Mouse (Mus musculus) liver, embryonic 13.5 days (tissue): ENCODE measurements around the gene Dnah2. TPM values are rescaled to one million over a fixed set of nuclear protein-coding genes. Genes with fewer than 3 reads are reported as not detected.
"Not testable (repeated sequence)": the region's sequence is repeated elsewhere in the genome, so short reads cannot be mapped to it uniquely, and the experiment has no call there.

Experiments
- ATAC-seq: fragments of 200-750 bp; cut with Nextera tagmentation; 2 replicates; pipeline ENCODE4 v1.8.0; 2017; ENCODE audit warnings: low read depth, mild to moderate bottlenecking, moderate number of reproducible peaks, moderate library complexity
- DNase-seq: peaks from one replicate; pipeline ENCODE4 v3.0.0; 2022
- H3K27ac ChIP-seq: fragments of 300-500 bp; sonication (generic); 2 replicates; pipeline ENCODE4 v1.5.1; 2015; ENCODE audit warnings: moderate library complexity, mild to moderate bottlenecking, inconsistent platforms
- H3K27me3 ChIP-seq: fragments of 300-500 bp; sonication (generic); 2 replicates; pipeline ENCODE4 v1.6.1; 2015; ENCODE audit warnings: mild to moderate bottlenecking, inconsistent platforms
- H3K36me3 ChIP-seq: fragments of 300-500 bp; sonication (generic); 2 replicates; pipeline ENCODE4 v1.6.1; 2015; ENCODE audit warnings: mild to moderate bottlenecking, inconsistent platforms
- H3K4me1 ChIP-seq: fragments of 300-500 bp; sonication (generic); replicated peaks from 2 replicates; pipeline ENCODE4 v1.6.1; 2015; ENCODE audit warnings: inconsistent platforms
- H3K4me2 ChIP-seq: fragments of 300-500 bp; sonication (generic); 2 replicates; pipeline ENCODE4 v1.6.1; 2015; ENCODE audit warnings: inconsistent platforms, mild to moderate bottlenecking, moderate library complexity
- H3K4me3 ChIP-seq: fragments of 300-500 bp; sonication (generic); replicated peaks from 2 replicates; pipeline ENCODE4 v1.5.1; 2015; ENCODE audit warnings: mild to moderate bottlenecking, inconsistent platforms
- H3K9ac ChIP-seq: fragments of 300-500 bp; sonication (generic); 2 replicates; pipeline ENCODE4 v1.6.1; 2015; ENCODE audit warnings: mild to moderate bottlenecking, inconsistent platforms
- H3K9me3 ChIP-seq: fragments of 300-500 bp; sonication (generic); replicated peaks from 2 replicates; pipeline ENCODE4 v1.6.1; 2016; ENCODE audit warnings: inconsistent platforms
- WGBS: fragments of 180-500 bp; shearing (Covaris S2); methylation state at CpG from one replicate; pipeline ENCODE4 v1.1.7; 2015; ENCODE audit not compliant: insufficient replicate concordance; 5-methylcytosine and 5-hydroxymethylcytosine counted together
- polyA plus RNA-seq: library from polyadenylated mRNA; unstranded; fragments of >200 nt; fragmentation: Nextera tagmentation; extraction: Ambion mirVana; gene quantifications from 2 replicates; pipeline ENCODE4 v1.2.1, GENCODE M21; 2015

Dnah2 gene
- polyA plus RNA-seq, 1 experiment from 2014 or later: 0.12 TPM

DNA sequence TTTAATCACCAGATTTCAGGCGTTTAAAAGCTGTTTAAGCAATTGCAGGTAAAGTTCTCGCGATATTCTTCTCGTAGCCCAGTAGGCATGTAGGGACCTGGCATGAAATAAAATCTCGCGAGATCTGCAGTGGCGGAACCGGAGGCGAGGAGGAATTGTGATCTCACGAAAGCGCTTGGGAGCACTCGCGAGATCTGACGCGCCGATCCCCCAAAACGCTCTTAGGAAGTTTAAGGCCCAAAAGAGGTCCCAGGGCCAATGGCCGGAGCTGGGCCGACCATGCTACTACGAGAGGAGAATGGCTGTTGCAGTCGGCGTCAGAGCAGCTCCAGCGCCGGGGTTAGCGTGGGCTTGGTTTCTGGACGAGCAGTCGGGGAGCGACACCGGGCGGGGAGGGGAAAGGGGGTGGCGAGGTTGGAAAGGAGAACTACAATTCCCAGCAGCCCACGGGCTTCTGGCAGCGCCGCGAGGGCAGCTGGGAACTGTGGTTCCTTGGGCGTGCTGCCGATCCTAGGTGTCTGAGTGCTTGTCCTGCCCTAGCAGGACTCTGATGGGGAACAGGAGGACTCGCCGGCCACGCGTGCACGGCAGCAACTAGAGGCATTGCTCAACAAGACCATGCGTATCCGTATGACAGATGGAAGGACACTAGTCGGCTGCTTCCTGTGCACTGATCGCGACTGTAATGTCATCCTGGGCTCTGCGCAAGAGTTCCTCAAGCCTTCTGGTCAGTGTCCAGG lies 153.1 kb downstream of the Dnah2 start:
- under 1% methylated on average over 48 of the region's 48 CpGs for WGBS
- Histone ChIP-seq H3K27me3 (no peaks in the 10 kb centered on the region; the same call in 1 of the 2 replicates), H3K9me3 (no peaks in the 10 kb centered on the region), H3K4me1 (peaks cover 43% of the 10 kb centered on the region), H3K4me3 (peak overlapping the region; percentile 74), H3K9ac (peak overlapping the region; percentile 87), H3K4me2 (peak overlapping the region; percentile 91), H3K36me3 (peaks cover 16% of the 10 kb centered on the region), H3K27ac (peak overlapping the region; percentile 94)
- DNase-seq (peak; percentile 95), ATAC-seq (peak; percentile 88)

DNA sequence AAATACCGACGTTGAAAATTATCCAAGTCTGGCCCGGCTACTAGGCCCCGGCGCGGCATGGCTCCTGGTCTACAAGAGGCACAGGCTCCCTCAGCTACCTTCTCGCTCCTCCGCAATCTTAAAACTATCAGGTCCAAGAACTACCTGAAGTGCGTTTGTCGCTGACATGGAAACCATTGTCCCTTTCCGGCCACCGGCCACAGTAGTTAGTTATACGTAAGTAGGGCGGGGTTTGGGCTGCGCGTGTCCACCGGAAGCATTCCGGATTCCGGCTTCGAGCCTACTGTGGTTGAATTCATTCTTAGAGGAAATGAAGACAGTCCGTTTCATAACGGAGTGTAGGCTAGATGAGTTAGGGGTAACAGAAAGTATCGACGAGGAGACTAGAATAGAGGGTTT lies 153.7 kb downstream of the Dnah2 start, which contains the start of the genes Naa38 and Cyb5d1:
Naa38 (plus strand) TSS at position 253 of the 399 bp plus-strand sequence.
Cyb5d1 (minus strand) TSS at position 397 of the 399 bp plus-strand sequence.
- Histone ChIP-seq H3K27ac (peak within 1 kb of the TSS; percentile 94), H3K4me3 (peak within 1 kb of the TSS; percentile 74), H3K4me2 (peak within 1 kb of the TSS; percentile 91), H3K36me3 (peaks cover 10% of the 10 kb centered on the region), H3K9ac (peak within 1 kb of the TSS; percentile 87), H3K4me1 (peaks cover 44% of the 10 kb centered on the region)
- ATAC-seq: peak; percentile 75
- WGBS: under 1% methylated on average over 24 of the region's 24 CpGs
- not testable (repeated sequence) for H3K27me3 ChIP-seq, H3K9me3 ChIP-seq
- peak; percentile 86 for DNase-seq

DNA sequence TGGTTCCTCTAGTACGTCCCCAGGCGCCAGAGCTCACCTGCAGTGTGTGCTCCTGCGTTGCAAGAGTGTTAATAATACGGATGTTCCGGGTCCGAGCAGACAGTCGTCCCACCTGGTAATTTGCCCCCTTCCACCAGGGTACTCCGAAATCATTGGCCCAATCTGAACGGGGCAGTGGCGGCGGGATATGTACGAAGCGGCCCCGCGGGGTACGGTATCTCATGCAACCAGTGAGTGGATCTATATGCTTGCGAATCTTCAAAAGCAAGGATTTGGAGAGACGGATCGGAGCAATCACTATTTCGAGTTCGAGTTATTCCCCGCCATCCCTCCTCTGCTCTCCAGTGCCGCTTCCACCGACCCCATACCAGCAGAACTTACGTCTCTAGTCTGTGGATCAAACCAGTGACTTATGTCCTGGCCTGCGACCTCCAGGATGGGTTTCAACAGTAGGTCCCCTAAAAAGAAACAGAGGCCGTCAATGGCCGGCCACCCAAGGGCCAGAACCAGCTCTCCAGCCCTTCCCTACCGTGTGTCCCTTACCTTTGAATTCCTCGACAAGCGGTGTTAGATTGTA lies 154.2 kb downstream of the Dnah2 start:
- DNase-seq, H3K36me3 ChIP-seq: not testable (repeated sequence)
- WGBS: 1% methylated on average over 31 of the region's 31 CpGs

DNA sequence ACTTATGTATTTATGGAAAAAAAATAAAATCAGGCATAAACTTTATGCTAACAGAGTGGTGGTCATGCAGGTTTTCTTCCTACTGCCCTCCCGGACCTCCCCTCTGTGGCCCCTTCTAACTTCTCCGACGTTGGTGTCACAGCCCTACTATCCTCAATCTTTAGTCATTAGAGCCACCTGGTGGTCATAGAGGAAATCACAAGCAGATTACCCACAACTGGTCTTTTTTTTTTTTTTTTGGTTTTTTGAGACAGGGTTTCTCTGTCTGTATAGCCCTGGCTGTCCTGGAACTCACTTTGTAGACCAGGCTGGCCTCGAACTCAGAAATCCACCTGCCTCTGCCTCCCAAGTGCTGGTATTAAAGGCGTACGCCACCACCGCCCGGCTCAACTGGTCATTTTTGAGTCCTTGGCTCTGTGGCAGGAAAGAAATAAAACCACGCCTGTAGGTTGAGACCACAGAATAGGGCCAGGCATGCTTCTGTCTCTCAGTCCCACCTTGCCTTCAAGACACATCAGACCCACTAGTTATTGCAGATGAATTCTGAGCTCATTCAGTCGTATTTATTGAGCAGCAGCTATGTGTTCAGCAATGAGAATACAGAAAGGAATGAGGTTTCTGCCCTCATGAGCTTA lies 158.4 kb downstream of the Dnah2 start:
- Histone ChIP-seq H3K27ac (no peak overlapping the region), H3K36me3 (no peaks in the 10 kb centered on the region; the same call in 1 of the 2 replicates), H3K4me3 (no peak overlapping the region), H3K4me2 (no peak overlapping the region), H3K9ac (no peak overlapping the region), H3K27me3 (no peaks in the 10 kb centered on the region), H3K9me3 (no peaks in the 10 kb centered on the region), H3K4me1 (peaks cover 15% of the 10 kb centered on the region)
- WGBS: 41% methylated on average over 10 of the region's 10 CpGs
- no peak for ATAC-seq
- no peak for DNase-seq

More for the DNA sequence above, 154.2 kb downstream of the Dnah2 start:
- Histone ChIP-seq H3K4me3 (peak overlapping the region; percentile 74), H3K4me1 (peaks cover 44% of the 10 kb centered on the region), H3K9ac (peak overlapping the region; percentile 87), H3K27ac (peak overlapping the region; percentile 94), H3K4me2 (peak overlapping the region; percentile 91)
- not testable (repeated sequence) for ATAC-seq, H3K27me3 ChIP-seq, H3K9me3 ChIP-seq

DNA sequence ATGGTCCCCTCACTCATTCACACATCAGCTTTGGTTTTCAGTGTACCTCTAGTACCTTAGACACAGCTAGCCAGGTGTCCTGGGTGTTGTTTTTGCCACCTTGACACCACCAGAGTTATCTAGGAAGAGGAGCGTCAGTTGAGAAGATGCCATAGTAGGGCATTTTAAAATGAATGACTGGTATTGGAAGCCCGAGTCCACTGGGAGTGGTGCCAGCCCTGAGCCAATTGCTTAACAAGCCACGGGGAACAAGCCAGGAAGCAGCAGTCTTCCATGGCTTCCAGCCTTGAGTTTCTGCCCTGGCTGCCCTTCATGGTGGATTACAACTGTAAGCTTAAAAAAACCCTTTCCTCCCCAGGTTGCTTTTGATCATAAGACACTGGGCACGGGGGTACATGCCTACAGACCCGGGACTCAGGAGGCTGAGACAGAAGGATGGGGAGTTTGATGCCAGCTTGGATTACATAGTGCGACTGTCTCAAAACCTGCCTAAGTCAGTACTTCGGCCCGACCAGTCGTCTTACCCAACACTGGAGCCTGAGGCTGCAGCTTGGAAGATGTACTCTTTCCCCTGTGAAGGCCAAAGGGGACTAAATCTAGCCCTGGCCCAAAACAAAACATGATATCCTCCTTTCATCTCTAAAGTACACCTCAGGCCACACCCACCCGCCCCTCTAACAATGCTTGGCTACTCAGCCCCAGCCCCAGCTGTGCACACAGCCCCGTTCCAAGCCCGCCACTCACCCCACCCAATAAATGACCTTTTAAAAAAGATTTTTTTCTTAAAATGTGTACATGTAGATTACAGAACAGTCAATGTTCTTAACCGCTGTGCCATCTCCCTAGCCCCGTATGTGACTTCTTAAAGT lies 159.1 kb downstream of the Dnah2 start:
- Histone ChIP-seq H3K36me3 (no peaks in the 10 kb centered on the region; the same call in 1 of the 2 replicates), H3K27me3 (no peaks in the 10 kb centered on the region), H3K4me1 (peaks cover 15% of the 10 kb centered on the region), H3K4me2 (no peak overlapping the region), H3K9me3 (no peaks in the 10 kb centered on the region), H3K4me3 (no peak overlapping the region), H3K9ac (0 out of 2 replicates have a peak overlapping the region, but pooled peaks have one; percentile 33), H3K27ac (no peak overlapping the region)
- DNase-seq (no peak), ATAC-seq (no peak)
- 70% methylated on average over 14 of the region's 14 CpGs for WGBS

DNA sequence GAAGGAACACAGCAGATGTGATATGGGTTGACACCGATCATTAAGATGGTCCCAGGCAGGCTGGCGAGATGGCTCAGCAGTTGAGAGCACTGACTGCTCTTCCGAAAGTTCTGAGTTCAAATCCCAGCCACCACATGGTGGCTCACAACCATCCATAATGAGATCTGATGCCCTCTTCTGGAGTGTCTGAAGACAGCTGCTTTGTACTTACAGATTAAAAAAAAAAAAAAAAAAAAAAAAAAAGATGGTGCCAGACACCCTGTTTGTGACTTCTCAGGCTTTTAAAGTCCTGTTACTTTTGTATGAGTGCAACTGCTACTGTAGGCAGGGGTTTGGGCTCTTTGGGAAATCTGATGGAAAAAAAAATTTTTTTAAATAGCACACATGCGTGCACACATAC lies 160.2 kb downstream of the Dnah2 start:
- H3K4me3 ChIP-seq: no peak overlapping the region
- no peak overlapping the region for H3K27ac ChIP-seq
- no peaks in the 10 kb centered on the region for H3K27me3 ChIP-seq
- H3K4me2 ChIP-seq: no peak overlapping the region
- peaks cover 9% of the 10 kb centered on the region for H3K4me1 ChIP-seq
- ATAC-seq (no peak), DNase-seq (no peak)
- no peaks in the 10 kb centered on the region; the same call in 1 of the 2 replicates for H3K36me3 ChIP-seq
- no peaks in the 10 kb centered on the region for H3K9me3 ChIP-seq
- no peak overlapping the region for H3K9ac ChIP-seq
- 82% methylated on average over 4 of the region's 4 CpGs for WGBS

DNA sequence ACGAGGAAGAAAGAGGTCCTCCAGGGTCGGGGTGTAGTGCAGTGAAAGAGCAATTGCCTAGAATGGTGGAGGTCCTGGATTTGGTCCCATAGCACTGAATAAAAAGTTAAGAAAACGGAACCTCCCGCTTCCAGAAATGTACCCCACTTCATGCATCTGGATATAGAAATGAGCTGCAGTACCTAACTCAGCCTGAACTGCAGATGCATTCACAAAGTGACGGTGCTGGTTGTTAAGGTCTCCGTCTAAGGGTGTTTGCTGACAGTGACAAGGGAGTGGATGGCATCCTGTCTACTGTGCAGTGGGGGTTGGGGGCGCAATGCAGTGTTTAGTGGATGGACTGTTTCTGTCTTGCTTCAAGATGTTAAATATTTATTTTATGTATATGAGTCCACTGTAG lies 162.2 kb downstream of the Dnah2 start:
- Histone ChIP-seq H3K27me3 (no peaks in the 10 kb centered on the region), H3K9me3 (no peaks in the 10 kb centered on the region), H3K4me3 (no peak overlapping the region), H3K9ac (no peak overlapping the region), H3K4me2 (no peak overlapping the region), H3K27ac (no peak overlapping the region), H3K4me1 (peaks cover 9% of the 10 kb centered on the region), H3K36me3 (no peaks in the 10 kb centered on the region)
- no peak for ATAC-seq
- DNase-seq: no peak
- 67% methylated on average over 7 of the region's 7 CpGs for WGBS

DNA sequence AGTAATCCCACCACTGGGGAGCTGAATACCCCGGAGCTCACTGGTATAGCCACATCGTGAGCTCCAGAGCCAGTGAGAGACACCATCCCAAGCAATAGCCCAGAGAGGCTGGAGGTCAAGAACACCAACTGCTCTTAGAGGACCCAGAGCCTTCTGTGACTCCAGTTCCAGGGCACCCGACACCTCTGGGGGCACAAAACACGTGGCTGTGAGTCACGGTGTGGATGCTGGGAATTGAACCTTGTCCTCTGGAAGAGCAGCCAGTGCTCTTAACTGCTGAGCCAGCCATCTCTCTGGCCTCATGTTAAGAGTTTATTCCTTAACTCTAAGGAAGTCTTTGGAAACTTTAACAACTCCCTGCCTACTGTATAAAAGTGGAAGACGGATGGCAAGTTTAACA lies 163.9 kb downstream of the Dnah2 start:
- Histone ChIP-seq H3K9ac (no peak overlapping the region; the same call in 1 of the 2 replicates), H3K4me3 (no peak overlapping the region), H3K4me1 (peaks cover 8% of the 10 kb centered on the region), H3K4me2 (no peak overlapping the region), H3K27me3 (no peaks in the 10 kb centered on the region), H3K36me3 (no peaks in the 10 kb centered on the region), H3K27ac (no peak overlapping the region), H3K9me3 (no peaks in the 10 kb centered on the region)
- ATAC-seq (no peak), DNase-seq (no peak)
- WGBS: 58% methylated on average over 6 of the region's 6 CpGs

DNA sequence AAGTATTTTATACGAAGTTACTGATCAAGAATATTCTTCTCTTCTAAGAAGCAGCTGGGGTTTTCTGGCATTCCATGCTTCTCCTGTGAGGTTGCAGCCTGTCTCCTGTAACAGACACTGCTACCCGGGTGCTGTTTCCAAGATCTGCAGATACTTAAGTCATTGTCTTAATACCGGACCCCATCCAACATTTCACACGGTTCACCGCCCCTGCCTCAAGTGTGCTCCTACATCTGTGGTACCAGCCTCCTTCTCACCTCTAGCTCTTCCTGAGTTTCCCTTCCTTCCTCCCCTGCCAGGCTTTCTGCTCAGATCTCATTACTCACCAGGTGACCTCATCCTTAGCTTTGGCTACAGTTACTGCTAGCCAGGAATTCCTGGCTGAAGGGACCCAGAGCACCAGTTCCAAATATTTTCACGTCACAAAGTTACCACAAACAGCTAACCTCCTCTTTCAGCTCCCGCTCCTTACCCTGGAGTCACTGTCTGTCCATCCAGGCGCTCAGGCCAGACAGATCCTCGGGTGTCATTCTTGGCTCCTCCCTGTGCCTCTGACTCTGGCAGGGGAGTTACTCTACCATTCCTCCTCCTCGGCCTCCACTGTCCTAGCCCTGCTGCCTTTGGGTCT lies 166.3 kb downstream of the Dnah2 start:
- Histone ChIP-seq H3K27ac (no peak overlapping the region), H3K4me1 (peaks cover 12% of the 10 kb centered on the region), H3K4me3 (no peak overlapping the region), H3K4me2 (no peak overlapping the region), H3K27me3 (no peaks in the 10 kb centered on the region), H3K9ac (no peak overlapping the region), H3K36me3 (no peaks in the 10 kb centered on the region), H3K9me3 (no peaks in the 10 kb centered on the region)
- no peak for ATAC-seq
- 73% methylated on average over 10 of the region's 10 CpGs for WGBS
- no peak for DNase-seq

DNA sequence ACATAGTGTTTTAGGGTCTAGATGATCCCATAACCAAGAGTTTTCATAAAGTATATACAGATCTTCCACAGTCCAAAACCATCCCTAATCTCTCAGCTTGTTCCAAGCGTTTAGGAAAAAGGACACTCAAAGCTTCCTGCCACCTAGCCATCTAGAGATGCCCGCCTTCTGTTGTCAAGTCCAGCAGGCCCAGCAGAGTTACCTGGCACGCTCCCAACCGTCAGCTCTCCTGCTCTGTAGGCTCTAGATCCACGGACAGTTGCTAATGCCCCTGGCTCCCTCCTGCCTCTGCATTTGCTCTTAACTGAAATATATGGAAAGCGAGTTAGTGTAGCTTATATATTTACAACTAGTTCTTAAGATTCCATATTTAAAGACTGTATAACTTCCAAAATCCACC lies 167.6 kb downstream of the Dnah2 start:
- DNase-seq: no peak
- H3K9me3 ChIP-seq: no peaks in the 10 kb centered on the region
- no peak overlapping the region for H3K4me2 ChIP-seq
- peaks cover 23% of the 10 kb centered on the region for H3K4me1 ChIP-seq
- H3K27ac ChIP-seq: no peak overlapping the region
- no peaks in the 10 kb centered on the region for H3K27me3 ChIP-seq
- no peaks in the 10 kb centered on the region for H3K36me3 ChIP-seq
- no peak for ATAC-seq
- no peak overlapping the region for H3K9ac ChIP-seq
- 74% methylated on average over 6 of the region's 6 CpGs for WGBS
- no peak overlapping the region for H3K4me3 ChIP-seq
